Mouse (Mus musculus) CD8-positive naive resting alpha-beta T cell, adult 2 months (primary cell): ENCODE results near the gene Rab11fip2.

Experiments
- DNase-seq, 2 experiments: peaks; one replicate each; pipeline ENCODE4 v3.0.0; 2022; ENCODE audit warnings: low read depth in 2 of 2, low spot score in 2 of 2

Gene Rab11fip2

GRCm38 (mm10) chr19:59860799-59861198 is 82.7 kb downstream of the Rab11fip2 start:
- DNase-seq: no peak

GRCm38 (mm10) chr19:59853061-59853460 is 90.4 kb downstream of the Rab11fip2 start:
- no peak for DNase-seq
